Mouse (Mus musculus): ENCODE measurements around the gene Cnot3. TPM values are rescaled to one million over a fixed set of nuclear protein-coding genes. Genes with fewer than 3 reads are reported as not detected.
"Not testable (repeated sequence)": the region's sequence is repeated elsewhere in the genome, so short reads cannot be mapped to it uniquely, and the experiment has no call there.

Cnot3 gene
- polyA plus RNA-seq, 1 experiment from 2014 or later, result 22.3 TPM

- H3K27me3 ChIP-seq (ENCODE audit: control insufficient read depth, insufficient read depth, low read depth, low read length); H3K4me2 ChIP-seq (ENCODE audit: low read depth, low read length); H3K9ac ChIP-seq (ENCODE audit: low read depth, low read length); H3K4me3 ChIP-seq (ENCODE audit: low read depth, low read length); ATAC-seq (ENCODE audit: low read depth); H3K27ac ChIP-seq (ENCODE audit: low read length); H3K9me3 ChIP-seq (replicated peaks; ENCODE audit: control insufficient read depth, low read length): not testable (repeated sequence)
- 26% methylated on average over 5 of the region's 5 CpGs for WGBS (ENCODE audit: insufficient replicate concordance)
- peaks cover 17% of the 10 kb centered on the region for H3K4me1 ChIP-seq (ENCODE audit: control insufficient read depth, low read depth, low read length)
- peaks cover 25% of the 10 kb centered on the region for H3K36me3 ChIP-seq (ENCODE audit: control insufficient read depth, insufficient read depth)
These were observed 63.4 kb downstream of the Cnot3 start for GRCm38 (mm10) chr7:3708447-3708980.

- WGBS (ENCODE audit: insufficient replicate concordance), result 48% methylated on average over 1 of the region's 1 CpGs
- Histone ChIP-seq H3K9me3 (replicated peaks; ENCODE audit: control insufficient read depth, low read length) (no peaks in the 10 kb centered on the region), H3K27me3 (ENCODE audit: control insufficient read depth, insufficient read depth, low read depth, low read length) (no peaks in the 10 kb centered on the region), H3K27ac (ENCODE audit: low read length) (no peak overlapping the region; the same call in 1 of the 2 replicates), H3K36me3 (ENCODE audit: control insufficient read depth, insufficient read depth) (peaks cover 25% of the 10 kb centered on the region), H3K4me2 (ENCODE audit: low read depth, low read length) (no peak overlapping the region), H3K9ac (ENCODE audit: low read depth, low read length) (no peak overlapping the region), H3K4me3 (ENCODE audit: low read depth, low read length) (no peak overlapping the region), H3K4me1 (ENCODE audit: control insufficient read depth, low read depth, low read length) (peaks cover 17% of the 10 kb centered on the region)
- no peak for ATAC-seq (ENCODE audit: low read depth)
These were observed 63.9 kb downstream of the Cnot3 start for GRCm38 (mm10) chr7:3709000-3709399.

Small RNA genes within 50 kb of the gene (microRNA-seq; reads per million reads assigned to microRNA genes)
- gene Mir3572, result 1.7 reads per million

Other genes with a start within 250 kb of the Cnot3 start
- gene Cacng6, start 221.1 kb upstream of the Cnot3 start, polyA plus RNA-seq (2015; fragmentation: Nextera tagmentation; extraction: Ambion mirVana), result 0.41 and 0.58 TPM in 2 replicates
- gene Tarm1, start 142.6 kb upstream of the Cnot3 start, polyA plus RNA-seq (2015; fragmentation: Nextera tagmentation; extraction: Ambion mirVana), result 0.14 and 0.21 TPM in 2 replicates
- gene Oscar, start 29.1 kb upstream of the Cnot3 start, polyA plus RNA-seq (2015; fragmentation: Nextera tagmentation; extraction: Ambion mirVana), result 0.18 TPM in 1 of 2 replicates, not detected in the other
- gene Ndufa3, start 27.9 kb upstream of the Cnot3 start, polyA plus RNA-seq (2015; fragmentation: Nextera tagmentation; extraction: Ambion mirVana), result 249 and 272 TPM in 2 replicates
- gene Tfpt, start 15.3 kb upstream of the Cnot3 start, polyA plus RNA-seq (2015; fragmentation: Nextera tagmentation; extraction: Ambion mirVana), result 8.1 and 9.0 TPM in 2 replicates
- 36.9 and 41.4 TPM in 2 replicates for gene Prpf31, start 15.3 kb upstream of the Cnot3 start, polyA plus RNA-seq (2015; fragmentation: Nextera tagmentation; extraction: Ambion mirVana)
- 5.7 and 6.0 TPM in 2 replicates for gene Leng1, start 20.6 kb downstream of the Cnot3 start, polyA plus RNA-seq (2015; fragmentation: Nextera tagmentation; extraction: Ambion mirVana)
- 4.5 and 4.6 TPM in 2 replicates for gene Tmc4, start 32.3 kb downstream of the Cnot3 start, polyA plus RNA-seq (2015; fragmentation: Nextera tagmentation; extraction: Ambion mirVana)
- 41.1 and 41.9 TPM in 2 replicates for gene Tsen34, start 47.6 kb downstream of the Cnot3 start, polyA plus RNA-seq (2015; fragmentation: Nextera tagmentation; extraction: Ambion mirVana)
- 19.0 and 22.0 TPM in 2 replicates for gene Mboat7, start 48.3 kb downstream of the Cnot3 start, polyA plus RNA-seq (2015; fragmentation: Nextera tagmentation; extraction: Ambion mirVana)
- 666 and 772 TPM in 2 replicates for gene Rps9, start 58.7 kb downstream of the Cnot3 start, polyA plus RNA-seq (2015; fragmentation: Nextera tagmentation; extraction: Ambion mirVana)
- gene Pirb, start 75.1 kb downstream of the Cnot3 start, polyA plus RNA-seq (2015; fragmentation: Nextera tagmentation; extraction: Ambion mirVana), result 6.0 and 7.4 TPM in 2 replicates
- gene Gm15448, start 180.4 kb downstream of the Cnot3 start, polyA plus RNA-seq (2015; fragmentation: Nextera tagmentation; extraction: Ambion mirVana), result 0.14 and 0.18 TPM in 2 replicates
- gene Pira2, start 199.8 kb downstream of the Cnot3 start, polyA plus RNA-seq (2015; fragmentation: Nextera tagmentation; extraction: Ambion mirVana), result 2.1 and 2.3 TPM in 2 replicates